Mouse (Mus musculus): ENCODE measurements around the gene Il10ra.

GRCm38 (mm10) chr9:45274218-45274617 is 5.3 kb upstream of the Il10ra start:
- TF ChIP-seq CTCF (IDR thresholded peaks at IDR 0.05; ENCODE audit: low read depth, low read length) = no peak
- TF ChIP-seq GATA1 (IDR thresholded peaks at IDR 0.05; ENCODE audit: borderline replicate concordance, low read length) = no peak
- peak; percentile 82 for TF ChIP-seq TAL1 (conservative IDR thresholded peaks at IDR 0.05; ENCODE audit: low read depth, low read length)
